Mouse (Mus musculus) heart, embryonic 15.5 days (tissue): ENCODE data around the gene Tax1bp1. TPM values are rescaled to one million over a fixed set of nuclear protein-coding genes. Genes with fewer than 3 reads are reported as not detected.

Experiments
- ATAC-seq: fragments of 200-750 bp; cut with Nextera tagmentation; replicated peaks from 2 replicates; pipeline ENCODE4 v1.8.0; 2017; ENCODE audit warnings: low read depth, moderate TSS enrichment; ENCODE audit not compliant: insufficient number of reproducible peaks, insufficient read depth, low FRiP score
- H3K27ac ChIP-seq: fragments of 300-500 bp; sonication (generic); 2 replicates; pipeline ENCODE4 v1.5.1; 2015; ENCODE audit warnings: mild to moderate bottlenecking, inconsistent platforms
- H3K27me3 ChIP-seq: fragments of 300-500 bp; sonication (generic); 2 replicates; pipeline ENCODE4 v1.6.1; 2015; ENCODE audit warnings: inconsistent platforms
- H3K36me3 ChIP-seq: fragments of 300-500 bp; sonication (generic); 2 replicates; pipeline ENCODE4 v1.6.1; 2015; ENCODE audit warnings: mild to moderate bottlenecking, inconsistent platforms
- H3K4me1 ChIP-seq: fragments of 300-500 bp; sonication (generic); replicated peaks from 2 replicates; pipeline ENCODE4 v1.6.1; 2015; ENCODE audit warnings: inconsistent platforms
- H3K4me2 ChIP-seq: fragments of 300-500 bp; sonication (generic); 2 replicates; pipeline ENCODE4 v1.6.1; 2015; ENCODE audit warnings: inconsistent platforms, mild to moderate bottlenecking, moderate library complexity
- H3K4me3 ChIP-seq: fragments of 300-500 bp; sonication (generic); 2 replicates; pipeline ENCODE4 v1.5.1; 2015; ENCODE audit warnings: mild to moderate bottlenecking, inconsistent platforms
- H3K9ac ChIP-seq: fragments of 300-500 bp; sonication (generic); 2 replicates; pipeline ENCODE4 v1.6.1; 2015; ENCODE audit warnings: mild to moderate bottlenecking, inconsistent platforms
- H3K9me3 ChIP-seq: fragments of 300-500 bp; sonication (generic); replicated peaks from 2 replicates; pipeline ENCODE4 v1.6.1; 2016; ENCODE audit warnings: inconsistent platforms
- WGBS: fragments of 180-500 bp; shearing (Covaris S2); methylation state at CpG from one replicate; pipeline ENCODE4 v1.1.7; 2015; ENCODE audit warnings: mixed read lengths; 5-methylcytosine and 5-hydroxymethylcytosine counted together
- polyA plus RNA-seq: library from polyadenylated mRNA; unstranded; fragments of >200 nt; fragmentation: Nextera tagmentation; extraction: Ambion mirVana; gene quantifications from 2 replicates; pipeline ENCODE4 v1.2.1, GENCODE M21; 2015

Gene Tax1bp1
- polyA plus RNA-seq, 1 experiment from 2014 or later = 115 TPM

- H3K27me3 ChIP-seq = no peaks in the 10 kb centered on the region
- ATAC-seq = no peak
- no peak overlapping the region for H3K4me2 ChIP-seq
- 71% methylated on average over 6 of the region's 6 CpGs for WGBS
- H3K27ac ChIP-seq = no peak overlapping the region
- no peak overlapping the region for H3K9ac ChIP-seq
- no peaks in the 10 kb centered on the region for H3K36me3 ChIP-seq
- H3K4me1 ChIP-seq = no peaks in the 10 kb centered on the region
- H3K4me3 ChIP-seq = no peak overlapping the region
- H3K9me3 ChIP-seq = no peaks in the 10 kb centered on the region
Observed at GRCm38 (mm10) chr6:52681847-52682485, 31.6 kb upstream of the Tax1bp1 start.

- H3K4me2 ChIP-seq = no peak overlapping the region
- H3K4me1 ChIP-seq = no peaks in the 10 kb centered on the region
- no peaks in the 10 kb centered on the region for H3K9me3 ChIP-seq
- no peak overlapping the region for H3K4me3 ChIP-seq
- no peak for ATAC-seq
- no peak overlapping the region for H3K27ac ChIP-seq
- H3K36me3 ChIP-seq = no peaks in the 10 kb centered on the region
- no peak overlapping the region for H3K9ac ChIP-seq
- no peaks in the 10 kb centered on the region for H3K27me3 ChIP-seq
- WGBS = 82% methylated on average over 3 of the region's 3 CpGs
Observed at GRCm38 (mm10) chr6:52682607-52683006, 30.9 kb upstream of the Tax1bp1 start.

- Histone ChIP-seq H3K4me2 (no peak overlapping the region), H3K27me3 (no peaks in the 10 kb centered on the region), H3K36me3 (no peaks in the 10 kb centered on the region), H3K4me1 (no peaks in the 10 kb centered on the region), H3K9ac (no peak overlapping the region), H3K27ac (no peak overlapping the region), H3K4me3 (no peak overlapping the region), H3K9me3 (no peaks in the 10 kb centered on the region)
- WGBS = 84% methylated on average over 5 of the region's 5 CpGs
- no peak for ATAC-seq
Observed at GRCm38 (mm10) chr6:52686901-52687500, 26.5 kb upstream of the Tax1bp1 start.

GRCm38 (mm10) chr6:52690365-52690764, 23.2 kb upstream of the Tax1bp1 start:
- no peak overlapping the region for H3K27ac ChIP-seq
- H3K4me2 ChIP-seq = no peak overlapping the region
- WGBS = 84% methylated on average over 3 of the region's 3 CpGs
- ATAC-seq = no peak
- no peaks in the 10 kb centered on the region for H3K36me3 ChIP-seq
- no peaks in the 10 kb centered on the region for H3K27me3 ChIP-seq
- 0 out of 2 replicates have a peak, but pooled peaks cover 5% of the 10 kb centered on the region for H3K4me1 ChIP-seq
- no peak overlapping the region for H3K4me3 ChIP-seq
- H3K9ac ChIP-seq = no peak overlapping the region
- H3K9me3 ChIP-seq = no peaks in the 10 kb centered on the region

- Histone ChIP-seq H3K4me2 (no peak overlapping the region), H3K27ac (no peak overlapping the region), H3K4me3 (no peak overlapping the region), H3K27me3 (no peaks in the 10 kb centered on the region), H3K36me3 (no peaks in the 10 kb centered on the region), H3K9me3 (no peaks in the 10 kb centered on the region), H3K9ac (no peak overlapping the region), H3K4me1 (0 out of 2 replicates have a peak, but pooled peaks cover 5% of the 10 kb centered on the region)
- 69% methylated on average over 5 of the region's 5 CpGs for WGBS
- ATAC-seq = no peak
Observed at GRCm38 (mm10) chr6:52691800-52692199, 21.7 kb upstream of the Tax1bp1 start.

- Histone ChIP-seq H3K4me1 (0 out of 2 replicates have a peak, but pooled peaks cover 5% of the 10 kb centered on the region), H3K27ac (no peak overlapping the region), H3K36me3 (no peaks in the 10 kb centered on the region), H3K9me3 (no peaks in the 10 kb centered on the region), H3K9ac (no peak overlapping the region), H3K4me3 (no peak overlapping the region), H3K4me2 (no peak overlapping the region), H3K27me3 (no peaks in the 10 kb centered on the region)
- no peak for ATAC-seq
- 36% methylated on average over 6 of the region's 6 CpGs for WGBS
Observed at GRCm38 (mm10) chr6:52692451-52693063, 21.0 kb upstream of the Tax1bp1 start.

- H3K27ac ChIP-seq = no peak overlapping the region
Observed at GRCm38 (mm10) chr6:52697964-52698535, 15.5 kb upstream of the Tax1bp1 start.

GRCm38 (mm10) chr6:52699050-52699449, 14.5 kb upstream of the Tax1bp1 start:
- WGBS = 82% methylated on average over 1 of the region's 1 CpGs
- no peak for ATAC-seq
- Histone ChIP-seq H3K4me1 (no peaks in the 10 kb centered on the region), H3K9ac (no peak overlapping the region), H3K27me3 (no peaks in the 10 kb centered on the region), H3K9me3 (no peaks in the 10 kb centered on the region), H3K4me3 (no peak overlapping the region), H3K27ac (no peak overlapping the region), H3K36me3 (no peaks in the 10 kb centered on the region), H3K4me2 (no peak overlapping the region)

More at GRCm38 (mm10) chr6:52697964-52698535, 15.5 kb upstream of the Tax1bp1 start:
- Histone ChIP-seq H3K36me3 (no peaks in the 10 kb centered on the region), H3K9me3 (no peaks in the 10 kb centered on the region), H3K4me3 (no peak overlapping the region), H3K27me3 (no peaks in the 10 kb centered on the region), H3K4me1 (no peaks in the 10 kb centered on the region), H3K4me2 (no peak overlapping the region), H3K9ac (no peak overlapping the region)
- 38% methylated on average over 4 of the region's 4 CpGs for whole genome bisulfite sequencing
- ATAC-seq = no peak

- no peak overlapping the region for H3K4me3 ChIP-seq
- 90% methylated on average over 4 of the region's 4 CpGs for WGBS
- H3K9me3 ChIP-seq = no peaks in the 10 kb centered on the region
- ATAC-seq = no peak
- H3K27me3 ChIP-seq = no peaks in the 10 kb centered on the region
- H3K4me1 ChIP-seq = no peaks in the 10 kb centered on the region
- H3K27ac ChIP-seq = no peak overlapping the region
- H3K36me3 ChIP-seq = no peaks in the 10 kb centered on the region
- H3K9ac ChIP-seq = no peak overlapping the region
- no peak overlapping the region for H3K4me2 ChIP-seq
Observed at GRCm38 (mm10) chr6:52699899-52700298, 13.6 kb upstream of the Tax1bp1 start.

- 77% methylated on average over 2 of the region's 2 CpGs for WGBS
- H3K4me3 ChIP-seq = no peak overlapping the region
- no peak overlapping the region for H3K9ac ChIP-seq
- no peak overlapping the region for H3K27ac ChIP-seq
- no peaks in the 10 kb centered on the region for H3K4me1 ChIP-seq
- H3K27me3 ChIP-seq = no peaks in the 10 kb centered on the region
- ATAC-seq = no peak
- H3K9me3 ChIP-seq = no peaks in the 10 kb centered on the region
- no peak overlapping the region for H3K4me2 ChIP-seq
- no peaks in the 10 kb centered on the region for H3K36me3 ChIP-seq
Observed at GRCm38 (mm10) chr6:52703263-52703662, 10.3 kb upstream of the Tax1bp1 start.

- no peak overlapping the region for H3K27ac ChIP-seq
- no peaks in the 10 kb centered on the region for H3K4me1 ChIP-seq
- no peaks in the 10 kb centered on the region for H3K27me3 ChIP-seq
- no peak for ATAC-seq
- no peak overlapping the region for H3K4me3 ChIP-seq
- no peak overlapping the region for H3K4me2 ChIP-seq
- no peak overlapping the region for H3K9ac ChIP-seq
- H3K36me3 ChIP-seq = no peaks in the 10 kb centered on the region
- H3K9me3 ChIP-seq = no peaks in the 10 kb centered on the region
Observed at GRCm38 (mm10) chr6:52705280-52705679, 8.2 kb upstream of the Tax1bp1 start.
